Mouse (Mus musculus) bone marrow macrophage, adult 2 months (primary cell): Measurements from ENCODE around the gene N4bp2l2. TPM values are rescaled to one million over a fixed set of nuclear protein-coding genes. Genes with fewer than 3 reads are reported as not detected.
A peak's percentile ranks its signal among the peaks of the same experiment; 100 is the strongest.
"Not testable (repeated sequence)": the region's sequence is repeated elsewhere in the genome, so short reads cannot be mapped to it uniquely, and the experiment has no call there.

ENCODE experiments used
- H3K27ac ChIP-seq: 2 replicates; pipeline ENCODE4 v1.5.1; 2012; ENCODE audit warnings: low read depth, low read length; ENCODE audit not compliant: insufficient read depth
- H3K4me1 ChIP-seq: 2 replicates; pipeline ENCODE4 v1.6.1; 2012; ENCODE audit warnings: low read length; ENCODE audit not compliant: control insufficient read depth, insufficient read depth
- H3K4me3 ChIP-seq: 2 replicates; pipeline ENCODE4 v1.5.1; 2012; ENCODE audit warnings: mild to moderate bottlenecking, low read length, moderate library complexity; ENCODE audit not compliant: insufficient read depth
- CTCF ChIP-seq: IDR thresholded peaks from 2 replicates; pipeline ENCODE4 v1.5.1; 2012; ENCODE audit warnings: low read depth, mild to moderate bottlenecking, low read length, moderate library complexity
- POLR2A ChIP-seq: IDR thresholded peaks from 2 replicates; pipeline ENCODE4 v1.6.1; 2012; ENCODE audit warnings: mild to moderate bottlenecking, low read depth, low read length, borderline replicate concordance
- polyA plus RNA-seq: library from polyadenylated mRNA; stranded (reverse); fragments of >200 nt; gene quantifications from 2 replicates; pipeline ENCODE4 v1.2.4, GENCODE M21; 2012; ENCODE audit not compliant: missing spikeins, insufficient read depth, insufficient read length

N4bp2l2 gene
- polyA plus RNA-seq: 65.9 and 67.2 TPM in 2 replicates

DNA sequence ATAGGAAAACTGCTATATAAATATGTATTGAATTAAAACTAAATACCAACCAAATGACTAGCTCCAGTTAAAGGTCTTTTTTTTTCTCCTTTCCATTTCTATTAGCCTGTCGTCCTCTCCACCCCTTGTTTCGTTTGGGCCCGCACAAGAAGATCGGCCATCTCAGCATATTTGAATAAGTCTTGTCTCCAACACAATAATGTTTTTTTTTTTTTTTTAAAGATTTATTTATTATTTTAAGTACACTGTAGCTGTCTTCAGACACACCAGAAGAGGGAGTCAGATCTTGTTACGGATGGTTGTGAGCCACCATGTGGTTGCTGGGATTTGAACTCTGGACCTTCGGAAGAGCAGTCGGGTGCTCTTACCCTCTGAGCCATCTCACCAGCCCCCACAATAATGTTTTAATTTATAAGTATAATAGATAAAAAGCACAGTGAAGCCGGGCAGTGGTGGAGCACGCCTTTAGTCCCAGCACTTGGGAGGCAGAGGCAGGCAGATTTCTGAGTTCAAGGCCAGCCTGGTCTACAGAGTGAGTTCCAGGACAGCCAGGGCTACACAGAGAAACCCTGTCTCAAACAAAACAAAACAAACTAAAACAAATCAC is at the start of gene N4bp2l2:
Gene N4bp2l2 (minus strand): TSS at position 51 of the 607 bp plus-strand sequence.
- Histone ChIP-seq H3K4me1 (peaks cover 17% of the 10 kb centered on the region), H3K27ac (peak within 1 kb of the TSS; percentile 83), H3K4me3 (peak within 1 kb of the TSS; percentile 90)

DNA sequence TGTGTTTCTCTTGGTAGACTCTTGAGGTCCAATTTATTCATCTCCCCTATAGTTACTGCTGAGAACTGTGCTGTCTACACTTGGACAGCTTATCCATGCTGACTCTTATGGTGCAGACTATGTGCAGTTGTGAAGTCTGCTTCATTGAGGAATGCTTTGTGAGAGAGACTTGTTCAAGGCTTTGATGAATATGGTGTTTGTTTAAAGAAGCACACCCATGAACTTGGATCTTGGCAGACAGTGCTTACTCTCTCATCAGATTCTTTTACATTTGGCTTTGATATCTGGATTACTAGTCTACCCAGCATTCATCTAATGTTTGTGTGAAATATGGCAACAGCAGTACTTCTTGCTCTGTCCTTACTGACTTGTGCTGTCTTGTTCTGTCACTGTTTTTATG is 47.4 kb upstream of the N4bp2l2 start:
- H3K4me1 ChIP-seq: no peaks in the 10 kb centered on the region
- H3K4me3 ChIP-seq: no peak overlapping the region
- H3K27ac ChIP-seq: no peak overlapping the region
- TF ChIP-seq CTCF (no peak), POLR2A (no peak)

- TF ChIP-seq CTCF (no peak), POLR2A (no peak)
- no peaks in the 10 kb centered on the region for H3K4me1 ChIP-seq
- no peak overlapping the region for H3K4me3 ChIP-seq
- no peak overlapping the region for H3K27ac ChIP-seq
Measured at GRCm38 (mm10) chr5:150711503-150711902, 45.5 kb upstream of the N4bp2l2 start.

DNA sequence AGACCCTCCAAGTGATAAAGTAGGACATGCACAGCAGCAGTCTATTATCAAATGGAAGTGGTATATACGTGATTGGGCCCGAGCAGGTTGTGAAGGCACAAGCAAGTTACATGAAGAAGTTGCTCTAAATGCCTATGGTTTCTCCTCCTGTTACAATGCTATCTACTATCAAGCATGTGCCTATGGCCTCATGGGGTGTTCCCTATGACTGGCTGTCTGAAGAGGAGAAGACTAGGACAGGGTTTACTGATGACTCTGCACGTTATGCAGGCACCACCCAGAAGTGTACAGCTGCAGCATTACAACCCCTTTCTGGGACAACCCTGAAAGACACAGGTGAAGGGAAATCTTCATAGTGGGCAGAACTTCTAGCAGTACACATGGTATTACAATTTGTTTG is 41.2 kb upstream of the N4bp2l2 start:
- not testable (repeated sequence) for H3K4me3 ChIP-seq, H3K4me1 ChIP-seq, H3K27ac ChIP-seq

DNA sequence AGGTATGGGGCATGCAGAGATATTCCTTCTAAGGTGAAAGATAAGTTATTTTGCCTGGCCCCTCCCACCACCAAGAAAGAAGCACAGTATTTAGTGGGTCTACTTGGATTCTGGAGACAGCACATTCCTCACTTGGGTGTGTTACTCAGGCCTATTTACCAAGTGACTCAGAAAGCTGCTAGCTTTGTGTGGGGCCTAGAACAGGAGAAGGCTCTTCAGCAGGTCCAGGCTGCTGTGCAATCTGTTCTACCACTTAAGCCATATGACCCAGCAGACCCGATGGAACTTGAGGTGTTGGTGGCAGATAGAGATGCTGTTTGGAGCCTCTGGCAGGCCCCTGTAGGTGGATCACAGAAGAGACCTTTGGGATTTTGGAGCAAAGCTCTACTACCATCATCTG is 40.7 kb upstream of the N4bp2l2 start:
- not testable (repeated sequence) for H3K4me3 ChIP-seq, H3K4me1 ChIP-seq, H3K27ac ChIP-seq

GRCm38 (mm10) chr5:150702714-150703113 is 36.7 kb upstream of the N4bp2l2 start:
- no peaks in the 10 kb centered on the region for H3K4me1 ChIP-seq
- H3K27ac ChIP-seq: no peak overlapping the region
- TF ChIP-seq CTCF: no peak
- no peak overlapping the region for H3K4me3 ChIP-seq

- TF ChIP-seq CTCF (no peak), POLR2A (no peak)
- Histone ChIP-seq H3K27ac (no peak overlapping the region), H3K4me3 (no peak overlapping the region), H3K4me1 (no peaks in the 10 kb centered on the region)
Measured at GRCm38 (mm10) chr5:150693277-150693676, 27.3 kb upstream of the N4bp2l2 start.

DNA sequence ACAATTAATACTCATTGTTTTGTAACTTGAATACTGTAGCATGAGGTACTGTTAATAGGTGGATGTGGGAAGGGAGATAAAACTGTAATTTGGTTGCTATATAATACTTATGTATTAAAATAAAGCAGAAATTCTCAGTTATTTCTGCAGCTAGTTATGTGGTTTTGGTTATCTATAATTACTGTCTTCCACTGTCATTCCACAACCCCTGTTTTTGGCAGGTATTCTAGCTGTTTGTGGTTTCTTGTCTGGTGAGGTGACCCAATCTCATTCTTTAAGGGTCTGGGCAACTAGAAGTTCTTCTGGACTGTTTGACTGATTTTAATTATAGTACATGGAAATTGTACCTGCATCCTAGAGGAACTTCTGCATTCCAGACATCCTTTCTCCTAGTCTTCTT is 24.7 kb upstream of the N4bp2l2 start:
- peaks cover 2% of the 10 kb centered on the region for H3K4me1 ChIP-seq
- TF ChIP-seq CTCF (no peak), POLR2A (no peak)
- no peak overlapping the region for H3K27ac ChIP-seq
- no peak overlapping the region for H3K4me3 ChIP-seq

DNA sequence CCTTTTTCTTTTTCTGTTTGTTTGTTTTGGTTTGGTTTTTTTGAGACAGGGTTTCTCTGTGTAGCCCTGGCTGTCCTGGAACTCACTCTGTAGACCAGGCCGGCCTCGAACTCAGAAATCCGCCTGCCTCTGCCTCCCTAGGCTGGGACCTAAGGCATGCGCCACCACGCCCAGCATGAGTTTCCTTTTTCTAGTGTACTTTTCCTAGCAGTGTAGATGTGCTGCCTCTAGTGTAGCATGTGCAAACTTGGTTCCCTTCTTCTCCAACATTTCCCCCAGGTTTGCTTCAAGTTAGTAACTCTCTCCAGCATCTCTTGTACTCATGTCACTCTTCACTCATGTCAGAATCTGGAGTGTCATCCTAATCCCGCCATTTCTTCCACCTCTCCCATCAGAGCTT is 16.9 kb upstream of the N4bp2l2 start:
- H3K4me3 ChIP-seq, H3K4me1 ChIP-seq: not testable (repeated sequence)

DNA sequence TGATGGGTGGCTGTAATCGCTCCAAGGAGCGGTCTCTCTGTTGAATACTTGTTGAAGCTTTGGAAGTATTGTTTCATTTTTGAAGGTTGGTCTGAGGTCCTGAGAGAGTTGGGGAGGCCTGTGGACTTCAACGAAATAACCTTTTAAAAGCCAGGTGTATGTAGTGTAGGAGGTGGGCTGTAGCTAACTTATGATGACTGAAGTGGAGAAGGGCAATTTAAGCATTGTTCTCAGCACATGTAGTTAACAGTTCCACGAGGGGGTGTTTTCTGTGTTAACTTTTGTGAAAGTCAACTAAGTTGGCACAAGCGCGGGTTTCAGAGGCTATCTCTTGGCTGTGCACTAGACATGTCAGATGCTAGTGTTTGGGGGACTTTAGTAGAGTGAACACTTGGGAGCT is 8.9 kb upstream of the N4bp2l2 start:
- H3K27ac ChIP-seq: no peak overlapping the region
- peaks cover 4% of the 10 kb centered on the region for H3K4me1 ChIP-seq
- peak overlapping the region; percentile 77 for H3K4me3 ChIP-seq
- TF ChIP-seq POLR2A (no peak), CTCF (no peak)

More for the DNA sequence above, 16.9 kb upstream of the N4bp2l2 start:
- H3K27ac ChIP-seq: not testable (repeated sequence)

GRCm38 (mm10) chr5:150673880-150674621 is 8.1 kb upstream of the N4bp2l2 start:
- TF ChIP-seq CTCF (no peak), POLR2A (no peak)
- peak overlapping the region; percentile 40; the same call in 1 of the 2 replicates for H3K27ac ChIP-seq
- H3K4me3 ChIP-seq: peak overlapping the region; percentile 77
- peaks cover 4% of the 10 kb centered on the region for H3K4me1 ChIP-seq
